Comparison of ENCODE assay signal across 18 mouse cellular contexts in genomic region chr13:93252941-93253340, GRCm38 (mm10).
"Had no signal": no experiment of that assay in that cellular context is flagged by ENCODE, and none has a peak within 500 bp of the region (broad histone marks: within the 10 kb centered on the region; RNA-seq: fewer than 3 reads in every experiment).

No protein-coding gene starts in this region.

- H3K4me2 ChIP-seq: kidney, embryonic 15.5 days; limb, embryonic 12.5 days; liver, embryonic 13.5 days; lung, embryonic 15.5 days; neural tube, embryonic 13.5 days; stomach, embryonic 15.5 days had no signal

- ATAC-seq: intestine, embryonic 16.5 days; liver, postnatal 0 days; midbrain, embryonic 16.5 days had no signal

- H3K9me3 ChIP-seq: kidney, embryonic 15.5 days; limb, embryonic 12.5 days; liver, embryonic 13.5 days; lung, embryonic 15.5 days; megakaryocyte, embryonic 14.5 days; neural tube, embryonic 13.5 days; stomach, embryonic 15.5 days had no signal

- H3K27ac ChIP-seq: kidney, embryonic 15.5 days; left cerebral cortex, adult 2 months; limb, embryonic 12.5 days; liver, embryonic 13.5 days; lung, embryonic 15.5 days; macrophage; stomach, embryonic 15.5 days had no signal

- H3K4me1 ChIP-seq: kidney, embryonic 15.5 days; limb, embryonic 12.5 days; liver, embryonic 13.5 days; lung, embryonic 15.5 days; stomach, embryonic 15.5 days had no signal

- DNase-seq: kidney, adult 2 months; kidney, postnatal 25 days; liver; liver, embryonic 13.5 days; liver, postnatal 0 days; lung, postnatal 14 days; right cerebral cortex, postnatal 4 days; thymus, postnatal 4 days had no signal

- H3K9ac ChIP-seq: kidney, embryonic 15.5 days; limb, embryonic 12.5 days; liver, embryonic 13.5 days; liver, postnatal 0 days; lung, embryonic 15.5 days; neural tube, embryonic 13.5 days; stomach, embryonic 15.5 days had no signal

- H3K4me3 ChIP-seq: kidney, embryonic 15.5 days; left cerebral cortex, adult 2 months; limb, embryonic 12.5 days; liver, embryonic 13.5 days; lung, embryonic 15.5 days; megakaryocyte, embryonic 14.5 days; neural tube, embryonic 13.5 days; stomach, embryonic 15.5 days had no signal

- H3K36me3 ChIP-seq: kidney, embryonic 15.5 days; limb, embryonic 12.5 days; liver, embryonic 13.5 days; lung, embryonic 15.5 days; neural tube, embryonic 13.5 days; stomach, embryonic 15.5 days had no signal

- H3K27me3 ChIP-seq: kidney, embryonic 15.5 days; limb, embryonic 12.5 days; liver, embryonic 13.5 days; lung, embryonic 15.5 days; megakaryocyte, embryonic 14.5 days; neural tube, embryonic 13.5 days; stomach, embryonic 15.5 days had no signal
